Mouse (Mus musculus): ENCODE measurements around the gene Boll.

- no peak for TF ChIP-seq CTCF (IDR thresholded peaks at IDR 0.05; ENCODE audit: borderline replicate concordance, insufficient read depth, low read depth, low read length)
- TF ChIP-seq POLR2A (IDR thresholded peaks at IDR 0.05; ENCODE audit: borderline replicate concordance, insufficient read depth, low read length) = no peak
Observed at GRCm38 (mm10) chr1:55238496-55238895, 124.8 kb downstream of the Boll start.

Measured in cerebellum, adult 2 months (tissue).